Mouse (Mus musculus): ENCODE data around the gene Lta. TPM values are rescaled to one million over a fixed set of nuclear protein-coding genes. Genes with fewer than 3 reads are reported as not detected.
"Not testable (repeated sequence)": the region's sequence is repeated elsewhere in the genome, so short reads cannot be mapped to it uniquely, and the experiment has no call there.

The Lta gene
- polyA plus RNA-seq, 1 experiment from 2014 or later = 0.28 TPM

DNA sequence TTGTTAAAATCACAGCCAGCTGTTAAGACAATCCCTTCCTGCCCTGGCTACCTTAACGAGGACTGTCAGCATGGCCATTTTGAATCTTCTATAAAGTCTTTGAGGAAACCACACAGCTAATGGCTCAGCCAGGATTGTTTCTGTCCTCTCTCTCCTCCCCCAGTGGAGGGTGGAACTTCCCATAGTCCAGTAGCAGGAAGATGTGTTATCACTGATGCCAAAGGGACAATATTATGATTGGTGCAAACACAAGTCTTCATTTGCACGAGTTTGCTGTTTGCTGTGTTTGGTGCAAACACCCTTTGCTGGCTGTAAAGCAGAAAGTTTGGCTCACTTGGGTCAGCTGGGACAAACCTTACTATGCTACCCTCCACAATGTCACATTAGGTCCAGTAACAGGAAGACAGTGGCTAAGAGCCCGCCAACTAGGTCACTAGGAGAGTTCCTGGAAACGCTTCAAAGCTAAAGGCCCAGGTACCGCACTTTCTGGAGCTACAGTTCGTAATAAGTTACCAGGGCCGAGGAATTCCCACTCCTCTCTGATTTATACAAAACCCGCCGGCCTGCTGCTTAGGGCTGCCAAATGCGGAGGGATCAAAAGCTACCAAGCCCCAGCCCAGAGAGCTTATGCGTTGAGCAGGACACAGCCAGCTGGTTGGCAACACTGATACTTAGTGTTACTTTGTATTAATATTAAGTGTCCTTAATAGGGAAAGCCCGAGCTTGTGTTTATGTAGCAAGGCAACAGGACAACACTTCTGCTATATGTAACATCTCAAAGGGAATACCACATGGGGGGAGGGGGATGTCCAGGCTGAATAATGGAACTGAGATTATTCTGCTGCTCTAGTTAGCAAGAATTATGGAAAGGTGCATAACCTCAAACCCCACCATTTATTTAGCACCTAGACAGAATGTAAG is 35.5 kb upstream of the Lta start:
- H3K9ac ChIP-seq (ENCODE audit: low read length) = peak overlapping the region; percentile 100
- H3K36me3 ChIP-seq (ENCODE audit: control insufficient read depth, insufficient read depth, low read length) = peaks cover 20% of the 10 kb centered on the region
- DNase-seq (ENCODE audit: low spot score) (no peak), ATAC-seq (ENCODE audit: insufficient read depth, low FRiP score, low TSS enrichment) (peak; percentile 3; the same call in 1 of the 2 replicates)
- H3K4me2 ChIP-seq (ENCODE audit: low read depth) = peak overlapping the region; percentile 89
- peak overlapping the region; percentile 95 for H3K27ac ChIP-seq (ENCODE audit: low read depth, low read length)
- H3K4me1 ChIP-seq (ENCODE audit: control insufficient read depth, insufficient read depth, low read length) = peaks cover 28% of the 10 kb centered on the region
- no peaks in the 10 kb centered on the region for H3K9me3 ChIP-seq (ENCODE audit: control insufficient read depth, low read length)
- WGBS = 33% methylated on average over 12 of the region's 12 CpGs
- peak overlapping the region; percentile 82 for H3K4me3 ChIP-seq (ENCODE audit: low read depth, low read length)
- no peaks in the 10 kb centered on the region for H3K27me3 ChIP-seq (ENCODE audit: control insufficient read depth, insufficient read depth, low read length)

DNA sequence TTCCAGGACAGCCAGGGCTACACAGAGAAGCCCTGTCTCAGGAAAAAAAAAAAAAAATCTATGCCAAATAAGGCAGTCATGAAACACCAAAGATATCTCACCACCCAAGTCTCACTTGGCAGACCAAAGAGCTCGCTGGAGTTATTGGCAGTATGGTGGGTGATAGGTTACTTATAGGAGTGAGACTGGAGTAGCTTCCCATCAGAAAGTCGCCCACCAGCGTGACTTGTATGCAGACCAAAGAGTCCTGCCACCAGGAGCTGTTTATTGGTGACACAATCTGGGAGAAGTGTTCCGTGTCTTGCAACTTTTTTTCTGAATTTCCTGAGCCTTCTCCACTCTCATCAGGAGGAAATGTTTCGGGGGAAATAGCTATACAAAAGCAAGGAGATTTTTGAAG is 34.5 kb upstream of the Lta start:
- Histone ChIP-seq H3K9me3 (ENCODE audit: control insufficient read depth, low read length) (no peaks in the 10 kb centered on the region), H3K27me3 (ENCODE audit: control insufficient read depth, insufficient read depth, low read length) (no peaks in the 10 kb centered on the region), H3K4me3 (ENCODE audit: low read depth, low read length) (no peak overlapping the region), H3K9ac (ENCODE audit: low read length) (no peak overlapping the region), H3K27ac (ENCODE audit: low read depth, low read length) (no peak overlapping the region), H3K4me1 (ENCODE audit: control insufficient read depth, insufficient read depth, low read length) (peaks cover 22% of the 10 kb centered on the region), H3K4me2 (ENCODE audit: low read depth) (no peak overlapping the region), H3K36me3 (ENCODE audit: control insufficient read depth, insufficient read depth, low read length) (peaks cover 14% of the 10 kb centered on the region)
- no peak for DNase-seq (ENCODE audit: low spot score)
- WGBS = 82% methylated on average over 5 of the region's 5 CpGs
- no peak for ATAC-seq (ENCODE audit: insufficient read depth, low FRiP score, low TSS enrichment)

DNA sequence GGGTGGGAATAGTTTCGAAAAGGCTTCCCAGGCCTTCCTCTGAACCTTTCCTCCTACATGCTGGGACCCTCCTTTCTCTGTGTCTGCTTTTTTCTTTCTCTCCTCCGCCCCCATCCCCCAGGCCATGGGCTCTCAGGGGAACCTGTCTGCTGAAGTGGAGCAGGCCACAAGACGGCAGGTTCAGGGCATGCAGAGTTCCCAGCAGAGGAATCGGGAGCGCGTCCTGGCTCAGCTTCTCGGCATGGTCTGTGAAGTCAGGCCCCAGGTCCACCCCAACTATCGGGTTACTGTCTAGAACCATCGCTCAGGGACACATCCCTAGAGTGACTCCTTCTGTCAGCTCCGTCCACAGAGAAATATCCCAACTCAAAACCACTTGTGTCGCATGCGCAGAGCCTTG is 32.4 kb upstream of the Lta start:
- WGBS = 89% methylated on average over 12 of the region's 12 CpGs
- H3K27me3 ChIP-seq (ENCODE audit: control insufficient read depth, insufficient read depth, low read length) = no peaks in the 10 kb centered on the region
- H3K9ac ChIP-seq (ENCODE audit: low read length) = no peak overlapping the region
- no peak overlapping the region for H3K4me3 ChIP-seq (ENCODE audit: low read depth, low read length)
- no peak overlapping the region for H3K4me2 ChIP-seq (ENCODE audit: low read depth)
- H3K36me3 ChIP-seq (ENCODE audit: control insufficient read depth, insufficient read depth, low read length) = peaks cover 2% of the 10 kb centered on the region; the same call in 1 of the 2 replicates
- ATAC-seq (ENCODE audit: insufficient read depth, low FRiP score, low TSS enrichment) (no peak), DNase-seq (ENCODE audit: low spot score) (no peak)
- H3K9me3 ChIP-seq (ENCODE audit: control insufficient read depth, low read length) = no peaks in the 10 kb centered on the region
- H3K27ac ChIP-seq (ENCODE audit: low read depth, low read length) = no peak overlapping the region
- H3K4me1 ChIP-seq (ENCODE audit: control insufficient read depth, insufficient read depth, low read length) = peaks cover 9% of the 10 kb centered on the region

DNA sequence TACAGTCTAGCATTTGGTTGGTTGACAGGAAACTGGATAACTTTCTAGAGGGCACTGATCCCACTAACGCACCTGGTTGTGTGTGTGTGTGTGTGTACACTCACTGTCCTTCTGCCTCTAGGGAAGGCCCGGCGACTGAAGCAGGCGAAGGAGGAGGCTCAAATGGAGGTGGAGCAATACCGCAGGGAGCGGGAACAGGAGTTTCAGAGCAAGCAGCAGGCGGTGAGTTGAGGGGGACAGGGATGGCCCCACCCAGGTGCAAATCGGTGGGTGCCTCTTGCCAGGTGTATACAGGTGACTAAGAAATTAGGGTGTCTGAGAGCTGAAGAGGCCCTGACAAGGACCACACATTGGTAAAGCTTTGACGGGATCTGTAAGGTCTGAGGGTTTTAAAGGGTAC is 31.8 kb upstream of the Lta start:
- no peak for DNase-seq (ENCODE audit: low spot score)
- no peak for ATAC-seq (ENCODE audit: insufficient read depth, low FRiP score, low TSS enrichment)
- Histone ChIP-seq H3K36me3 (ENCODE audit: control insufficient read depth, insufficient read depth, low read length) (peaks cover 2% of the 10 kb centered on the region; the same call in 1 of the 2 replicates), H3K9me3 (ENCODE audit: control insufficient read depth, low read length) (no peaks in the 10 kb centered on the region), H3K27me3 (ENCODE audit: control insufficient read depth, insufficient read depth, low read length) (no peaks in the 10 kb centered on the region), H3K9ac (ENCODE audit: low read length) (peak overlapping the region; percentile 89), H3K4me3 (ENCODE audit: low read depth, low read length) (peak overlapping the region; percentile 64), H3K27ac (ENCODE audit: low read depth, low read length) (no peak overlapping the region), H3K4me2 (ENCODE audit: low read depth) (peak overlapping the region; percentile 90), H3K4me1 (ENCODE audit: control insufficient read depth, insufficient read depth, low read length) (peaks cover 9% of the 10 kb centered on the region)
- WGBS = 89% methylated on average over 9 of the region's 9 CpGs

DNA sequence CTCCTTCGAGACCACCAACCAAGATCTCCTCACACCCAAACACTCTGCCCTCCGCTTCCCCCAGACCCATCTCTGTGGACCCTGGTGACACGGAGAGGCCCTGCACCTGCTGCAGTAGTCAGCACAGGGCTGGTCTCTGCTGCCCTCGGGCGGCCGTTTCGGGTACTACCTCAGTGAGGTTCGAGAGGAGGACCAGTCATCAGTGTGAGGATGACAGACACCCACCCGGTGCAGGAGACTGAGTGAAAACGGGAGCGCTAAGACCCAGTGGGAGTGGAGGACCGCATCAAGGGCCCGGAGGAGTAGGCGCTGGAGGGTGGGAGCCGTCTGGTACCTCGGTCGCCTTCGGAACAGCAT is 31.2 kb upstream of the Lta start:
- Histone ChIP-seq H3K4me1 (ENCODE audit: control insufficient read depth, insufficient read depth, low read length) (peaks cover 9% of the 10 kb centered on the region), H3K4me3 (ENCODE audit: low read depth, low read length) (peak overlapping the region; percentile 64), H3K9me3 (ENCODE audit: control insufficient read depth, low read length) (no peaks in the 10 kb centered on the region), H3K36me3 (ENCODE audit: control insufficient read depth, insufficient read depth, low read length) (peaks cover 2% of the 10 kb centered on the region; the same call in 1 of the 2 replicates), H3K9ac (ENCODE audit: low read length) (peak overlapping the region; percentile 89), H3K4me2 (ENCODE audit: low read depth) (peak overlapping the region; percentile 90), H3K27me3 (ENCODE audit: control insufficient read depth, insufficient read depth, low read length) (no peaks in the 10 kb centered on the region), H3K27ac (ENCODE audit: low read depth, low read length) (peak overlapping the region; percentile 91)
- DNase-seq (ENCODE audit: low spot score) = peak; percentile 96
- ATAC-seq (ENCODE audit: insufficient read depth, low FRiP score, low TSS enrichment) = peak; percentile 60
- WGBS = under 1% methylated on average over 18 of the region's 18 CpGs

DNA sequence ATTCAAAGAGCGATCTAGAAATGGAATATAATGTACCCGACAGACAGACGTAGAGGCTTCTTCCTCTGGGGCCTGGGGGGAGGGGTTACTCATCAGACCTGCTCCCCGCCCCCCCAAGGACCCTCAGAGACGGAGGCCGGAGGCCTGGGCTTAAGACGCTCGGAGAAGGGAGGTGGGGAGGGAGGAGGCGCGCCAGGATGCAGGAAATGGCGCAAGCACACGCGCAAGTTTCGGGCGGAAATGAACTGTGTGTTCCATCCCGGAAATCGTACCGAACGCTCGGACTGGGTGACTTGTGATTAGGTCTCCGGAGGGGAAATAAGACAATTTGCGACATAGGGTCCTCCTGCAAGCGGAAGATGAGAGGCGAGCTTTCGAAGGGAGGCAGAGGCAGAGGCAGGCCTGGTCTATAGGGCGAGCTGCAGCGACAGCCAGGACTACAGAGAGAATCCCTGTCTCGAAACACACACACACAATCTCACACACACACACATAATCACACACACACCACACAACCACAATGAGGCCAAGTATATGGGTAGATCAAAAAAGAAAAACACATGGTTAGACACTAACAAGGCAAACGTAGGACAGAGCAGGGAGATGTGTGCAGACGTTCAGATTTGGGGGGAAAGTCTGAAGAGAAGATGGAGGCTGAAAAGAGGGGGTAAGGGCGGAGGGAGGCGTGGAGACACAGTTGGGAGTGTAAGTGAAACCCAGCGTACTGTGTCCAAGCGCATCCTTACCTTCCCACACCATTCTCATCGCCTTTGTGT is 30.7 kb upstream of the Lta start, which contains the start of gene Nfkbil1:
TSS of gene Nfkbil1 (minus strand) at position 179 of the 776 bp plus-strand sequence.
- Histone ChIP-seq H3K9me3 (ENCODE audit: control insufficient read depth, low read length) (no peaks in the 10 kb centered on the region), H3K36me3 (ENCODE audit: control insufficient read depth, insufficient read depth, low read length) (peaks cover 2% of the 10 kb centered on the region; the same call in 1 of the 2 replicates), H3K9ac (ENCODE audit: low read length) (peak within 1 kb of the TSS; percentile 89), H3K4me3 (ENCODE audit: low read depth, low read length) (peak within 1 kb of the TSS; percentile 64), H3K27me3 (ENCODE audit: control insufficient read depth, insufficient read depth, low read length) (no peaks in the 10 kb centered on the region), H3K4me2 (ENCODE audit: low read depth) (peak within 1 kb of the TSS; percentile 90), H3K4me1 (ENCODE audit: control insufficient read depth, insufficient read depth, low read length) (peaks cover 7% of the 10 kb centered on the region), H3K27ac (ENCODE audit: low read depth, low read length) (peak within 1 kb of the TSS; percentile 91)
- WGBS = 0% methylated on average over 35 of the region's 35 CpGs
- DNase-seq (ENCODE audit: low spot score) (peak; percentile 93), ATAC-seq (ENCODE audit: insufficient read depth, low FRiP score, low TSS enrichment) (peak; percentile 76)

DNA sequence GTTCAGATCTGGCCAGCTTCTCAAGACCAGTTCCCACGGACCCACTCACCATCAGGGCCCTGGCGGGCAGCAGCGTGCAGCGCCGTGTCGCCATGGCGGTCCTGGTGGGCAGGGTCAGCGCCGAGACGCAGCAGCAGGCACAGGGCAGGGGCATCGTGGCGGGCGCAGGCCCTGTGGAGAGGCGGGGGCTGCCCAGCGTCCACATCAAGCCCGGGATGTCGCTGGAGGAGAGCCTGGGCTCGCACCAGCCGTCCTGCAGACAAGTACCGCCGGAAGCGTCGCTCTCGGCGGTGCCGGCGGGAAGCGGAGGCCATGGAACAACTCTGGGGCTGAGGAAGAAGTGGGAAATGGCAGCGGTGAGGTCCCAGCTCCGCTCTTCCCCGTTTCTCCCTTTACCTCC is 29.8 kb upstream of the Lta start:
- peak overlapping the region; percentile 89 for H3K9ac ChIP-seq (ENCODE audit: low read length)
- no peaks in the 10 kb centered on the region for H3K27me3 ChIP-seq (ENCODE audit: control insufficient read depth, insufficient read depth, low read length)
- ATAC-seq (ENCODE audit: insufficient read depth, low FRiP score, low TSS enrichment) = no peak
- H3K9me3 ChIP-seq (ENCODE audit: control insufficient read depth, low read length) = no peaks in the 10 kb centered on the region
- H3K4me3 ChIP-seq (ENCODE audit: low read depth, low read length) = peak overlapping the region; percentile 64
- WGBS = 5% methylated on average over 31 of the region's 31 CpGs
- H3K4me1 ChIP-seq (ENCODE audit: control insufficient read depth, insufficient read depth, low read length) = peaks cover 3% of the 10 kb centered on the region
- peak overlapping the region; percentile 90 for H3K4me2 ChIP-seq (ENCODE audit: low read depth)
- peak; percentile 65 for DNase-seq (ENCODE audit: low spot score)
- peaks cover 3% of the 10 kb centered on the region; the same call in 1 of the 2 replicates for H3K36me3 ChIP-seq (ENCODE audit: control insufficient read depth, insufficient read depth, low read length)
- peak overlapping the region; percentile 91 for H3K27ac ChIP-seq (ENCODE audit: low read depth, low read length)

DNA sequence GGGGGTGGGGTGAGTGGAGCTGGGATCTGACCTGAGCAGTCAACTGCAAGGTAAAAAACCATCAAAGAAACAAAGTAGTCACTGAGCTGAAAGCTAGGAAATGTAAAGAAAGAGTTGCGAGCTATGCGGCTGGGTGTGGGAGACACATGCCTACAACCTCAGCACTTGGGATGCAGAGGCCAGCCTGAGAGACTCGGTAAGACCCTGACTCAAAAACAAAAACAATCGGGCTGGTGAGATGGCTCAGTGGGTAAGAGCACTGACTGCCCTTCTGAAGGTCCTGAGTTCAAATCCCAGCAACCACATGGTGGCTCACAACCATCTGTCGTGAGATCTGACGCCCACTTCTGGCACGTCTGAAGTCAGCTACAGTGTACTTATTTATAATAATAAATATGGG is 28.9 kb upstream of the Lta start:
- not testable (repeated sequence) for H3K36me3 ChIP-seq (ENCODE audit: control insufficient read depth, insufficient read depth, low read length); H3K9me3 ChIP-seq (ENCODE audit: control insufficient read depth, low read length); H3K27ac ChIP-seq (ENCODE audit: low read depth, low read length); H3K4me1 ChIP-seq (ENCODE audit: control insufficient read depth, insufficient read depth, low read length); DNase-seq (ENCODE audit: low spot score); H3K4me2 ChIP-seq (ENCODE audit: low read depth); ATAC-seq (ENCODE audit: insufficient read depth, low FRiP score, low TSS enrichment); H3K27me3 ChIP-seq (ENCODE audit: control insufficient read depth, insufficient read depth, low read length); H3K9ac ChIP-seq (ENCODE audit: low read length)
- WGBS = 92% methylated on average over 7 of the region's 7 CpGs
- H3K4me3 ChIP-seq (ENCODE audit: low read depth, low read length) = 0 out of 2 replicates have a peak overlapping the region, but pooled peaks have one; percentile 64
